Mouse (Mus musculus): Measurements from ENCODE around the gene Olfr740.

The Olfr740 gene

GRCm38 (mm10) chr14:50445245-50445644, at the start of gene Olfr740:
Olfr740 (plus strand) TSS chr14:50445545.
- DNase-seq (ENCODE audit: low read depth, low spot score): no peak

GRCm38 (mm10) chr14:50407268-50407667, 38.1 kb upstream of the Olfr740 start, which contains the start of gene Olfr738:
Olfr738 (plus strand) TSS chr14:50407568.
- no peak for DNase-seq (ENCODE audit: low read depth, low spot score)

- DNase-seq (ENCODE audit: low read depth, low spot score): no peak
Measured at GRCm38 (mm10) chr14:50418326-50418725, 27.0 kb upstream of the Olfr740 start, which contains the start of gene Olfr739. Olfr739 (plus strand) TSS chr14:50418626.

GRCm38 (mm10) chr14:50472438-50472837, 27.1 kb downstream of the Olfr740 start, which contains the start of gene Olfr741:
Olfr741 (plus strand) TSS chr14:50472738.
- DNase-seq (ENCODE audit: low read depth, low spot score): no peak

GRCm38 (mm10) chr14:50478406-50478805, 33.1 kb downstream of the Olfr740 start:
- DNase-seq (ENCODE audit: low read depth, low spot score): no peak

GRCm38 (mm10) chr14:50503300-50503699, 58.0 kb downstream of the Olfr740 start, which contains the start of gene Olfr742:
Olfr742 (plus strand) TSS chr14:50503600.
- DNase-seq (ENCODE audit: low read depth, low spot score): no peak
